Mouse (Mus musculus): ENCODE data around the gene Gtf2i.

GRCm38 (mm10) chr5:134258395-134258794 is 56.2 kb downstream of the Gtf2i start:
- TF ChIP-seq CTCF (conservative IDR thresholded peaks at IDR 0.05; ENCODE audit: low read length): no peak
- TF ChIP-seq POU5F1 (IDR thresholded peaks at IDR 0.05; ENCODE audit: borderline replicate concordance, low read length): no peak
